Mouse (Mus musculus) stomach, embryonic 14.5 days (tissue): ENCODE measurements around the gene Atad1. TPM values are rescaled to one million over a fixed set of nuclear protein-coding genes. Genes with fewer than 3 reads are reported as not detected.
"Not testable (repeated sequence)": the region's sequence is repeated elsewhere in the genome, so short reads cannot be mapped to it uniquely, and the experiment has no call there.

Source experiments
- ATAC-seq: fragments of 200-750 bp; cut with Nextera tagmentation; 2 replicates; pipeline ENCODE4 v1.8.0; 2017; ENCODE audit warnings: low read depth, moderate TSS enrichment; ENCODE audit not compliant: insufficient number of reproducible peaks, insufficient read depth, low FRiP score
- H3K27ac ChIP-seq: fragments of 300-500 bp; sonication (generic); 2 replicates; pipeline ENCODE4 v1.5.1; 2014; ENCODE audit warnings: mild to moderate bottlenecking, low read length, moderate library complexity, mixed read lengths
- H3K27me3 ChIP-seq: fragments of 300-500 bp; sonication (generic); 2 replicates; pipeline ENCODE4 v1.6.1; 2014; ENCODE audit warnings: low read length, control low read depth, mixed read lengths; ENCODE audit not compliant: control insufficient read depth, insufficient read depth
- H3K36me3 ChIP-seq: fragments of 300-500 bp; sonication (generic); 2 replicates; pipeline ENCODE4 v1.6.1; 2014; ENCODE audit warnings: mild to moderate bottlenecking, control low read depth, low read length, moderate library complexity, mixed read lengths; ENCODE audit not compliant: control insufficient read depth, insufficient read depth
- H3K4me1 ChIP-seq: fragments of 300-500 bp; sonication (generic); 2 replicates; pipeline ENCODE4 v1.6.1; 2014; ENCODE audit warnings: low read length, control low read depth, mixed read lengths; ENCODE audit not compliant: control insufficient read depth, insufficient read depth
- H3K4me2 ChIP-seq: fragments of 300-500 bp; sonication (generic); replicated peaks from 2 replicates; pipeline ENCODE4 v1.6.1; 2014; ENCODE audit warnings: low read depth, low read length, control low read depth
- H3K4me3 ChIP-seq: fragments of 300-500 bp; sonication (generic); 2 replicates; pipeline ENCODE4 v1.5.1; 2014; ENCODE audit warnings: low read depth, low read length, control low read depth
- H3K9ac ChIP-seq: fragments of 300-500 bp; sonication (generic); replicated peaks from 2 replicates; pipeline ENCODE4 v1.6.1; 2014; ENCODE audit warnings: low read depth, mild to moderate bottlenecking, control low read depth, low read length, moderate library complexity, mixed read lengths
- H3K9me3 ChIP-seq: fragments of 300-500 bp; sonication (generic); 2 replicates; pipeline ENCODE4 v1.6.1; 2016; ENCODE audit warnings: low read depth, low read length, control low read depth; ENCODE audit not compliant: control insufficient read depth
- WGBS: fragments of 180-500 bp; shearing (Covaris S2); extraction: QIAGEN DNeasy Blood & Tissue Kit; methylation state at CpG from one replicate; pipeline ENCODE4 v1.1.7; 2014; 5-methylcytosine and 5-hydroxymethylcytosine counted together
- polyA plus RNA-seq: library from polyadenylated mRNA; unstranded; fragments of >200 nt; fragmentation: Nextera tagmentation; extraction: Ambion mirVana; gene quantifications from 2 replicates; pipeline ENCODE4 v1.2.1, GENCODE M21; 2014

The Atad1 gene
- polyA plus RNA-seq, 1 experiment from 2014 or later: 78.1 TPM

DNA sequence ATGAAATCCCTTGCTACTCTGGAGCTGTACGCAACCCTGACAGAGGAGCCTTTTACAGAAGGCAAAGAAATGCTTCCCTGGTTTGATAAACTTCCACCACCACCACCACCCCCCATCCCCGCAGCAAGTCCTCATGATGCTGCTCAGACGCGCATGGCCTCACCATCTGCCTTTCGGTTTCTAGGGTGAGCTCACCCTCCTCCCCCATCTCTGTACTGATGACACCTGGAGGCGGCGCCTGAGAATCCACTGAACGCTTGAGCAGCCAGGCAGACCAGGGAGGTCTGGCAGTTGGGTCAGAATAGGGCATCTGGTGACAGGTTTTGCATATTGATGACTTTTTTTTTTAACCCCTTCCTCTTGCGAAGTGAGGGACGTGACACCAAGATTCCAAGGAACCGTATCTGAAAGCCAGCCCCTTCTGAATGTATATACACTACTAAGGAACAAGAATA is 27.0 kb downstream of the Atad1 start:
- Histone ChIP-seq H3K9me3 (no peaks in the 10 kb centered on the region), H3K9ac (peak overlapping the region; percentile 93), H3K4me3 (peak overlapping the region; percentile 83), H3K27ac (peak overlapping the region; percentile 58; the same call in 1 of the 2 replicates), H3K4me2 (peak overlapping the region; percentile 81), H3K4me1 (peaks cover 5% of the 10 kb centered on the region; the same call in 1 of the 2 replicates), H3K36me3 (no peaks in the 10 kb centered on the region), H3K27me3 (no peaks in the 10 kb centered on the region)
- under 1% methylated on average over 11 of the region's 11 CpGs for WGBS
- peak; percentile 80 for ATAC-seq

DNA sequence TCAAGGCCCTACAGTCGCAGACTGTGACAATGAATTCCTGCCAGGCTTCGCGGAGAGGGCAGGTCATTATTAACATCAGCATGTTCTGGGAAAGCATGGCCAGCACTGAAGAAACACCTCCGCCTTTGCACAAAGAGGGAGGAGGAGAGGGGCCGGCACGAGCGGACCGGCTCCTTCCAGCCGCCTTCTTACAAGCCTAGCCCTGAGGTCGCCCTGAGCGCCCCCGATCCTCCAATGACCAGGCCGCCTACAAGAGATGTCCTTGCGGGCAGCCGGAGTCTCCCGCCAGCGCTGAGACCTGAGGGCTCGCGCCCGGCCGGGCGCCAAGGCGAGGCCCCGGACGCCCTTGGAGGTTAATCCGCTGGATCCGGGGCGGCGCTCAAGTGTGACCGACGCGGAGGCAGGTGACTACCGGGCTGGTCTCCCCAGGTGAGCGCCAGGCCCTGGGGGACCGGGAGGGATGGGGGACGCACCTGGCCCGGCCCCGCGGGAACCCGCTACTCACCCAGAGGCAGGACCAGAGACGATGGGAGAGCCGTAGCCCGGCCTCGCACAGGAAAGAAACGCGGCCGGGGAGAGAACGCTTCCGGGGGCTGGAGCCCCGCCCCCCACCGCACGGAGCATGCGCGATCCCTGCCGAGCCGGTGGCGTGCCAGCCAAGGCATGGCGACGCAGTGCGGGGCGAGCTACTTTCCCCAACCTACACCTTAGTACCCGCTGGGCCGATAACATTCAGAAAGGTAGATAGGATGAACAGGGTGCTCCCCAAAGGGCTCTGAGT is 27.6 kb downstream of the Atad1 start:
- WGBS: under 1% methylated on average over 62 of the region's 63 CpGs
- ATAC-seq: peak; percentile 96
- peaks cover 5% of the 10 kb centered on the region; the same call in 1 of the 2 replicates for H3K4me1 ChIP-seq
- peak overlapping the region; percentile 93 for H3K9ac ChIP-seq
- H3K9me3 ChIP-seq: no peaks in the 10 kb centered on the region
- H3K27me3 ChIP-seq: no peaks in the 10 kb centered on the region
- H3K27ac ChIP-seq: peak overlapping the region; percentile 73
- no peaks in the 10 kb centered on the region for H3K36me3 ChIP-seq
- H3K4me2 ChIP-seq: peak overlapping the region; percentile 81
- peak overlapping the region; percentile 83 for H3K4me3 ChIP-seq

GRCm38 (mm10) chr19:32710288-32710687 is 29.3 kb downstream of the Atad1 start:
- Histone ChIP-seq H3K4me2 (no peak overlapping the region), H3K27ac (no peak overlapping the region), H3K9ac (no peak overlapping the region), H3K4me1 (peaks cover 5% of the 10 kb centered on the region; the same call in 1 of the 2 replicates), H3K27me3 (no peaks in the 10 kb centered on the region), H3K36me3 (peaks cover 1% of the 10 kb centered on the region; the same call in 1 of the 2 replicates), H3K9me3 (no peaks in the 10 kb centered on the region), H3K4me3 (no peak overlapping the region)
- ATAC-seq: no peak
- WGBS: 64% methylated on average over 3 of the region's 3 CpGs

- no peak overlapping the region for H3K9ac ChIP-seq
- H3K27me3 ChIP-seq: no peaks in the 10 kb centered on the region
- H3K4me2 ChIP-seq: no peak overlapping the region
- ATAC-seq: no peak
- H3K27ac ChIP-seq: no peak overlapping the region
- peaks cover 12% of the 10 kb centered on the region for H3K36me3 ChIP-seq
- 90% methylated on average over 5 of the region's 5 CpGs for WGBS
- H3K9me3 ChIP-seq: no peaks in the 10 kb centered on the region
- H3K4me1 ChIP-seq: peaks cover 5% of the 10 kb centered on the region; the same call in 1 of the 2 replicates
- H3K4me3 ChIP-seq: no peak overlapping the region
These were observed 30.6 kb downstream of the Atad1 start for GRCm38 (mm10) chr19:32708996-32709395.

- 65% methylated on average over 3 of the region's 3 CpGs for WGBS
- no peak for ATAC-seq
- Histone ChIP-seq H3K4me3 (no peak overlapping the region), H3K4me2 (no peak overlapping the region), H3K9ac (no peak overlapping the region), H3K4me1 (no peaks in the 10 kb centered on the region), H3K27ac (no peak overlapping the region), H3K9me3 (no peaks in the 10 kb centered on the region), H3K36me3 (peaks cover 43% of the 10 kb centered on the region), H3K27me3 (no peaks in the 10 kb centered on the region)
These were observed 37.4 kb downstream of the Atad1 start for GRCm38 (mm10) chr19:32702191-32702590.

GRCm38 (mm10) chr19:32696674-32697073 is 42.9 kb downstream of the Atad1 start:
- WGBS: 92% methylated on average over 2 of the region's 2 CpGs
- no peak overlapping the region for H3K9ac ChIP-seq

DNA sequence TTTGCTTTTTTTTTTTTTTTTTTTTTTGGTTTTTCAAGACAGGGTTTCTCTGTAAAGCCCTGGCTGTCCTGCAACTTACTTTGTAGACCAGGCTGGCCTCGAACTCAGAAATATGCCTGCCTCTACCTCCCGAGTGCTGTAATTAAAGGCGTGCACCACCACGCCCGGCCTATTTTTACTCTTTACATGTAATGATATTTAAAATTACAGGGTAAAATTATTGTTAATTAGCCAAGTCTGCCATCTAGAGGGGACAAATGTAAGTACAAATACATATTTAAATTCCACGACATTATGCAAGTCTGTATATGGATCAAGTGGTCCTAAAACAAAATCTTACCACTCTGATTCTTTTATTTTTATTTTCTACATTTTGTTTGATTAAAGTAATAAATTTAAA is 49.9 kb downstream of the Atad1 start:
- no peak for ATAC-seq
- 69% methylated on average over 6 of the region's 6 CpGs for WGBS
- Histone ChIP-seq H3K9ac (no peak overlapping the region), H3K27me3 (no peaks in the 10 kb centered on the region), H3K4me1 (no peaks in the 10 kb centered on the region), H3K4me2 (no peak overlapping the region), H3K36me3 (peaks cover 34% of the 10 kb centered on the region), H3K4me3 (no peak overlapping the region), H3K27ac (no peak overlapping the region), H3K9me3 (no peaks in the 10 kb centered on the region)

More at GRCm38 (mm10) chr19:32696674-32697073, 42.9 kb downstream of the Atad1 start:
- no peaks in the 10 kb centered on the region for H3K4me1 ChIP-seq
- peaks cover 60% of the 10 kb centered on the region for H3K36me3 ChIP-seq
- H3K4me2 ChIP-seq: no peak overlapping the region
- no peak overlapping the region for H3K27ac ChIP-seq
- H3K27me3 ChIP-seq: no peaks in the 10 kb centered on the region
- no peaks in the 10 kb centered on the region for H3K9me3 ChIP-seq
- no peak for ATAC-seq
- no peak overlapping the region for H3K4me3 ChIP-seq

DNA sequence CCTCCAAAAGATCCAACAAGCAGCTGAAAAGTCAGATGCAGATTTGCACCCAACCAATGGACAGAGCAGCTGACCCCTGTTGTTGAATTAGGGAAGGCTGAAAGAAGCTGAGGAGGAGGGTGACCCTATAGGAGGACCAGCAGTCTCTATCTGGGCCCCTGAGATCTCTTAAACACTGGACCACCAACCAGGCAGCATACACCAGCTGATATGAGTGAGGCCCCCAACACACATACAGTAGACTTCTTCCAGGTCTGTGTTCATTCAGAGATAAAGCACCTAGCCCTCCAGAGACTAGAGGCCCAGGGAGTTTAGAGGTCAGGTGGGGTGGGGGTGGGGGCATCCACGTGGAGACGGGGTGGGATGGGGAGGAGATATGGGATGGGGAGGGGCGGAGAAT is 51.4 kb downstream of the Atad1 start:
- not testable (repeated sequence) for H3K9me3 ChIP-seq, H3K4me1 ChIP-seq, H3K4me3 ChIP-seq, H3K27me3 ChIP-seq, H3K9ac ChIP-seq, H3K4me2 ChIP-seq, ATAC-seq, H3K27ac ChIP-seq
- H3K36me3 ChIP-seq: peaks cover 24% of the 10 kb centered on the region
- WGBS: 71% methylated on average over 3 of the region's 3 CpGs
